Mouse (Mus musculus) hindbrain, embryonic 14.5 days (tissue): ENCODE measurements around the gene Cbarp. TPM values are rescaled to one million over a fixed set of nuclear protein-coding genes. Genes with fewer than 3 reads are reported as not detected.

Source experiments
- ATAC-seq: fragments of 200-750 bp; cut with Nextera tagmentation; 2 replicates; pipeline ENCODE4 v1.8.0; 2017; ENCODE audit warnings: moderate number of reproducible peaks, mild to moderate bottlenecking, moderate TSS enrichment, moderate library complexity; ENCODE audit not compliant: low FRiP score
- DNase-seq: peaks from one replicate; pipeline ENCODE4 v3.0.0-alpha.2; 2015; ENCODE audit warnings: low spot score
- H3K27ac ChIP-seq: fragments of 300-500 bp; sonication (generic); 2 replicates; pipeline ENCODE4 v1.5.1; 2014; ENCODE audit warnings: mild to moderate bottlenecking, moderate library complexity
- H3K27me3 ChIP-seq: fragments of 300-500 bp; sonication (generic); 2 replicates; pipeline ENCODE4 v1.6.1; 2014; ENCODE audit warnings: mild to moderate bottlenecking, low read length, mixed read lengths; ENCODE audit not compliant: control insufficient read depth, insufficient read depth
- H3K36me3 ChIP-seq: fragments of 300-500 bp; sonication (generic); replicated peaks from 2 replicates; pipeline ENCODE4 v1.6.1; 2014; ENCODE audit not compliant: control insufficient read depth, insufficient read depth
- H3K4me1 ChIP-seq: fragments of 300-500 bp; sonication (generic); replicated peaks from 2 replicates; pipeline ENCODE4 v1.6.1; 2014; ENCODE audit warnings: antibody characterized with exemption, low read length, mixed read lengths; ENCODE audit not compliant: control insufficient read depth, insufficient read depth
- H3K4me2 ChIP-seq: fragments of 300-500 bp; sonication (generic); replicated peaks from 2 replicates; pipeline ENCODE4 v1.6.1; 2014; ENCODE audit warnings: mild to moderate bottlenecking, moderate library complexity
- H3K4me3 ChIP-seq: fragments of 300-500 bp; sonication (generic); replicated peaks from 2 replicates; pipeline ENCODE4 v1.5.1; 2014; ENCODE audit warnings: mild to moderate bottlenecking, low read length
- H3K9ac ChIP-seq: fragments of 300-500 bp; sonication (generic); 2 replicates; pipeline ENCODE4 v1.6.1; 2014
- H3K9me3 ChIP-seq: fragments of 300-500 bp; sonication (generic); 2 replicates; pipeline ENCODE4 v1.6.1; 2016; ENCODE audit warnings: low read length; ENCODE audit not compliant: control insufficient read depth
- WGBS: fragments of 180-500 bp; shearing (Covaris S2); extraction: QIAGEN DNeasy Blood & Tissue Kit; methylation state at CpG from one replicate; pipeline ENCODE4 v1.1.7; 2014; 5-methylcytosine and 5-hydroxymethylcytosine counted together
- polyA plus RNA-seq: library from polyadenylated mRNA; unstranded; fragments of >200 nt; fragmentation: Nextera tagmentation; extraction: Ambion mirVana; gene quantifications from 2 replicates; pipeline ENCODE4 v1.2.1, GENCODE M21; 2014

The Cbarp gene
- 93.4 and 96.4 TPM in 2 replicates for polyA plus RNA-seq

- peak within 1 kb of the TSS; percentile 93 for H3K9ac ChIP-seq
- ATAC-seq: no peak
- H3K4me3 ChIP-seq: peak within 1 kb of the TSS; percentile 80
- H3K36me3 ChIP-seq: peaks cover 37% of the 10 kb centered on the region
- DNase-seq: no peak
- H3K4me1 ChIP-seq: peaks cover 38% of the 10 kb centered on the region
- H3K27me3 ChIP-seq: no peaks in the 10 kb centered on the region
- 64% methylated on average over 10 of the region's 10 CpGs for WGBS
- peak within 1 kb of the TSS; percentile 98 for H3K27ac ChIP-seq
- no peaks in the 10 kb centered on the region for H3K9me3 ChIP-seq
- peak within 1 kb of the TSS; percentile 97 for H3K4me2 ChIP-seq
Measured at GRCm38 (mm10) chr10:80140666-80141035, at the start of gene Cbarp. Gene Cbarp (minus strand): TSS chr10:80140835.

DNA sequence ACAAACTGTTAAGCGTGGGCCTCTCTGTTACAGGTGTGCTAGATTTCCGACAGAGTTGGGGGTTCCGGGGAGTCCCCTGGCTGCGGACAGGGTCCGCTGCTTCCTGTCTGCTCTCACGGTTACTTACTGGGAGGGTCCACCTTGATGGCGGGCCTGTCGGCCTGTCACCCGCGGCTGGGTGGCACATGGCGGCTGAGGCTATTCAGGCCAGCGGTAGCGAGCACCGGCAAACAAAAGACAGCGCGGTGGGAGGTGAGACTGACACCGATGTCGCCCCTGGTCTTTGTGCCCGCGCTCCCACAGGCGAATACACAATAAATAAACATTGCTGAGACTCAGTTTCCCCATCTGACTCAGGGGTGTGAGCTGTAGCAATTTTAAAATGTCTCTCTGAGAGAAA is 49.4 kb upstream of the Cbarp start:
- 5% methylated on average over 21 of the region's 21 CpGs for whole genome bisulfite sequencing
- Histone ChIP-seq H3K27me3 (no peaks in the 10 kb centered on the region), H3K9me3 (no peaks in the 10 kb centered on the region), H3K4me3 (peak overlapping the region; percentile 36), H3K9ac (peak overlapping the region; percentile 73), H3K4me2 (peak overlapping the region; percentile 73), H3K36me3 (peaks cover 31% of the 10 kb centered on the region), H3K27ac (peak overlapping the region; percentile 81), H3K4me1 (peaks cover 17% of the 10 kb centered on the region)
- ATAC-seq (no peak), DNase-seq (no peak)

GRCm38 (mm10) chr10:80188453-80189024 is 47.9 kb upstream of the Cbarp start:
- peaks cover 33% of the 10 kb centered on the region for H3K36me3 ChIP-seq
- ATAC-seq (no peak), DNase-seq (no peak)
- WGBS: 66% methylated on average over 15 of the region's 15 CpGs
- no peak overlapping the region for H3K9ac ChIP-seq
- H3K4me2 ChIP-seq: no peak overlapping the region
- no peaks in the 10 kb centered on the region for H3K27me3 ChIP-seq
- H3K4me3 ChIP-seq: no peak overlapping the region
- peaks cover 17% of the 10 kb centered on the region for H3K4me1 ChIP-seq
- H3K9me3 ChIP-seq: no peaks in the 10 kb centered on the region
- no peak overlapping the region for H3K27ac ChIP-seq

- ATAC-seq (no peak), DNase-seq (no peak)
- 84% methylated on average over 10 of the region's 10 CpGs for WGBS
- Histone ChIP-seq H3K27ac (no peak overlapping the region), H3K4me1 (peaks cover 17% of the 10 kb centered on the region), H3K9me3 (no peaks in the 10 kb centered on the region), H3K9ac (no peak overlapping the region), H3K4me2 (no peak overlapping the region), H3K4me3 (no peak overlapping the region), H3K36me3 (peaks cover 34% of the 10 kb centered on the region), H3K27me3 (no peaks in the 10 kb centered on the region)
Measured at GRCm38 (mm10) chr10:80187739-80188138, 47.1 kb upstream of the Cbarp start.

GRCm38 (mm10) chr10:80186649-80187048 is 46.0 kb upstream of the Cbarp start:
- Histone ChIP-seq H3K9ac (no peak overlapping the region), H3K4me1 (peaks cover 20% of the 10 kb centered on the region), H3K27ac (no peak overlapping the region), H3K9me3 (no peaks in the 10 kb centered on the region), H3K4me3 (no peak overlapping the region), H3K27me3 (no peaks in the 10 kb centered on the region), H3K36me3 (peaks cover 34% of the 10 kb centered on the region), H3K4me2 (no peak overlapping the region)
- DNase-seq (no peak), ATAC-seq (no peak)
- WGBS: 43% methylated on average over 26 of the region's 27 CpGs

GRCm38 (mm10) chr10:80182547-80182946 is 41.9 kb upstream of the Cbarp start:
- H3K27me3 ChIP-seq: no peaks in the 10 kb centered on the region
- no peak overlapping the region for H3K27ac ChIP-seq
- H3K4me3 ChIP-seq: no peak overlapping the region
- H3K4me1 ChIP-seq: peaks cover 18% of the 10 kb centered on the region
- H3K9me3 ChIP-seq: no peaks in the 10 kb centered on the region
- 90% methylated on average over 7 of the region's 7 CpGs for WGBS
- peaks cover 14% of the 10 kb centered on the region for H3K36me3 ChIP-seq
- DNase-seq (no peak), ATAC-seq (no peak)
- no peak overlapping the region; the same call in 1 of the 2 replicates for H3K9ac ChIP-seq
- peak overlapping the region; percentile 80; the same call in 1 of the 2 replicates for H3K4me2 ChIP-seq

DNA sequence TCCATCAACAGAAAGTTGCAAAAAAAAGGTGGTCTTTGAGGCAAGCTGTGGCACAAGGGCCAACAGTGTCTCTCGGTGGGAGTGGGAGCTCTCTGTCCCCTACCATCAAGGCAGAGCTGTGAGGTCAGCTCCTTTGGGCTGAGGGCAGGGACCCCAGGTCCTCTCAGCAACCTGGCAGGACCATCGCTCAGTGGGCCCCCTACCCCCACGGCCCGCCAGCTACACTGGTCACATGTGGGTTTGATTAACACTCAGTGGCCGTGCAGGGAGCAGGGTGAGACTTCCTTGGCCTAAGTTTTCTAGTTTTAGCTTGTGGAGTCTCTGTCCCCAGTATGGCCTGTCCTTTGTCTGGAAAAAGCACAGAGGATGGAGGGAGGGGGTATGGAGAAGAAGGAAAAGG is 40.2 kb upstream of the Cbarp start:
- ATAC-seq (no peak), DNase-seq (no peak)
- Histone ChIP-seq H3K27me3 (no peaks in the 10 kb centered on the region), H3K4me2 (peak overlapping the region; percentile 80), H3K9me3 (no peaks in the 10 kb centered on the region), H3K9ac (peak overlapping the region; percentile 97), H3K27ac (no peak overlapping the region; the same call in 1 of the 2 replicates), H3K36me3 (0 out of 2 replicates have a peak, but pooled peaks cover 4% of the 10 kb centered on the region), H3K4me1 (peaks cover 22% of the 10 kb centered on the region), H3K4me3 (peak overlapping the region; percentile 90)
- WGBS: 36% methylated on average over 5 of the region's 5 CpGs

- ATAC-seq: no peak
- Histone ChIP-seq H3K9ac (peak overlapping the region; percentile 97), H3K4me3 (peak overlapping the region; percentile 90), H3K36me3 (0 out of 2 replicates have a peak, but pooled peaks cover 4% of the 10 kb centered on the region), H3K27me3 (no peaks in the 10 kb centered on the region), H3K27ac (no peak overlapping the region), H3K4me2 (peak overlapping the region; percentile 80), H3K4me1 (peaks cover 22% of the 10 kb centered on the region), H3K9me3 (no peaks in the 10 kb centered on the region)
- DNase-seq: no peak
- 45% methylated on average over 6 of the region's 6 CpGs for WGBS
Measured at GRCm38 (mm10) chr10:80180288-80180687, 39.7 kb upstream of the Cbarp start.

GRCm38 (mm10) chr10:80179068-80180051 is 38.7 kb upstream of the Cbarp start, which contains the start of gene Efna2:
Gene Efna2 (plus strand): TSS chr10:80179482.
- no peaks in the 10 kb centered on the region for H3K27me3 ChIP-seq
- 0 out of 2 replicates have a peak, but pooled peaks cover 4% of the 10 kb centered on the region for H3K36me3 ChIP-seq
- H3K9me3 ChIP-seq: no peaks in the 10 kb centered on the region
- ATAC-seq (peak; percentile 68), DNase-seq (peak; percentile 68)
- 2% methylated on average over 68 of the region's 106 CpGs for WGBS
- H3K9ac ChIP-seq: peak within 1 kb of the TSS; percentile 97
- peak within 1 kb of the TSS; percentile 90 for H3K4me3 ChIP-seq
- peak within 1 kb of the TSS; percentile 79 for H3K27ac ChIP-seq
- H3K4me2 ChIP-seq: peak within 1 kb of the TSS; percentile 80
- H3K4me1 ChIP-seq: peaks cover 22% of the 10 kb centered on the region
